In the genomic region with DNA sequence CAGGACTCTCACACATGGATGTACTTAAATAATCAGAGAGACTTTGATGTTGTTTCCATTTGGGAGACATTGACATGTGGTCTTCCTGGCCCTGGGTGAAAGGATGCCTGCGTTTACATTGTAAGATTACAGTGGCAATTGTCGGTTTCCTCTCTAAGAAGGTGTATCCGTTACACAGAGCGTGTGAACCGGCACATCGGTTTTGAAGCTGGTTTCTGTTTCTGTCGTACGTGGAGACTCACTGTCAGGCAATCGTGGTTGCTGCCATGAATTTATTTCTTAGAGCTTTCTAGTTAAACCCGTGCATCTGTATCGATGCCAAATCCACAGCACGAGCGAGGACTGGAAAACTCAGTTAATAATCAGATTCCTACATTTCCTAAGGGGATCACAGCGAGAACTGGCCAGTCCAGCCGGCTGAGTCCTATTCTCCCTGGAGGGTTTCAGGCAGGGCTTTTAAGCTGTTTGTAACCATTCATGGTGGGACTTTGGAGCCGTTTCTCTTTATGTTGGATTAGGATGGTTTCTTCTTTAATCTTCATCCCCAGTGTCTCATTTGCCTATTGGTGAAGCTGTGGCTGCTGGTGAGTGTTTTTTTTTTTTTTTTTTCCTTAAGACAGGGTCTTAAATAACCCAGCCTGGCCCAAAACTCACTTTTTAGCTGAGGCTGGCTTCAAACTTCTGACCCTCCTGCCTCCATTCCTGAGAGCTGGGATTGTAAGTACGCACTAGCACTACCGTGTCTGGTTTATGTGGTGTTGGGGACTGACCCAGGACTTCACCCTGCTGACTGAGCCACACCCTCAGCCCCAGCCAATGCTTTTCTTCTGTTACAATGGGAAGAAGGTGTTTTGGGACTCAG, we compare ENCODE assay signal across 9 mouse cellular contexts. TPM values are rescaled to one million over a fixed set of nuclear protein-coding genes. Genes with fewer than 3 reads are reported as not detected.
DNase-seq lines count a peak whose midpoint lies in the region; ATAC-seq and TF ChIP-seq lines count a peak whose summit lies in the region.
"Had no signal": no experiment of that assay in that cellular context is flagged by ENCODE, and none has a peak within 500 bp of the region (broad histone marks: within the 10 kb centered on the region; RNA-seq: fewer than 3 reads in every experiment).

No protein-coding gene starts in this region.

- 42% methylated on average over 18 of the region's 18 CpGs for WGBS in limb, embryonic 13.5 days
- 75% methylated on average over 18 of the region's 18 CpGs for WGBS in limb, embryonic 10.5 days
- WGBS in lung, embryonic 16.5 days = 35% methylated on average over 18 of the region's 18 CpGs

- ATAC-seq in limb, embryonic 13.5 days (ENCODE audit: low FRiP score, low read depth) = no peak
- ATAC-seq in lung, embryonic 16.5 days (ENCODE audit: low read depth) = peak; percentile 67
- ATAC-seq in erythroblast, adult 5-6 weeks (replicated peaks; ENCODE audit: low FRiP score, poor library complexity, severe bottlenecking) = no peak

- no peak for TF ChIP-seq POLR2A in embryonic fibroblast, embryonic 13.5 days (IDR thresholded peaks at IDR 0.05; ENCODE audit: low read depth, low read length)

- H3K9ac ChIP-seq in limb, embryonic 13.5 days = no peak overlapping the region
- peak overlapping the region; percentile 49; the same call in 1 of the 2 replicates for H3K9ac ChIP-seq in lung, embryonic 16.5 days (ENCODE audit: low read length)
- H3K9ac ChIP-seq: liver, embryonic 14.5 days had no signal

- peaks cover 7% of the 10 kb centered on the region for H3K27me3 ChIP-seq in limb, embryonic 13.5 days
- peaks cover 9% of the 10 kb centered on the region for H3K27me3 ChIP-seq in limb, embryonic 10.5 days (ENCODE audit: low read depth, poor library complexity, severe bottlenecking)
- no peaks in the 10 kb centered on the region for H3K27me3 ChIP-seq in lung, embryonic 16.5 days (ENCODE audit: control insufficient read depth, insufficient read depth, low read depth, low read length)

- H3K4me2 ChIP-seq in limb, embryonic 13.5 days (replicated peaks) = peak overlapping the region; percentile 41
- peak overlapping the region; percentile 47 for H3K4me2 ChIP-seq in lung, embryonic 16.5 days (ENCODE audit: low read depth, low read length)

- no peak for DNase-seq in limb, embryonic 10.5 days (ENCODE audit: low spot score)
- DNase-seq in thymus, postnatal 14 days = peak; percentile 47
- no peak for DNase-seq in frontal cortex, postnatal 14 days (ENCODE audit: low spot score in 2 of 2)
- DNase-seq in left cerebral cortex, adult 9 months (ENCODE audit: low spot score in 2 of 2) = no peak

- H3K9me3 ChIP-seq in limb, embryonic 13.5 days = no peaks in the 10 kb centered on the region
- no peaks in the 10 kb centered on the region for H3K9me3 ChIP-seq in limb, embryonic 10.5 days (replicated peaks)
- H3K9me3 ChIP-seq in lung, embryonic 16.5 days (ENCODE audit: control insufficient read depth, low read length) = no peaks in the 10 kb centered on the region

- no peaks in the 10 kb centered on the region for H3K36me3 ChIP-seq in limb, embryonic 13.5 days
- no peaks in the 10 kb centered on the region for H3K36me3 ChIP-seq in limb, embryonic 10.5 days
- H3K36me3 ChIP-seq in lung, embryonic 16.5 days (ENCODE audit: control insufficient read depth, insufficient read depth, low read length) = no peaks in the 10 kb centered on the region

- peaks cover 10% of the 10 kb centered on the region for H3K4me1 ChIP-seq in limb, embryonic 13.5 days
- H3K4me1 ChIP-seq in limb, embryonic 10.5 days = peaks cover 28% of the 10 kb centered on the region
- peaks cover 2% of the 10 kb centered on the region; the same call in 1 of the 2 replicates for H3K4me1 ChIP-seq in embryonic fibroblast, embryonic 13.5 days (ENCODE audit: control insufficient read depth, insufficient read depth, low read length)
- H3K4me1 ChIP-seq in lung, embryonic 16.5 days (replicated peaks; ENCODE audit: control insufficient read depth, insufficient read depth, low read length) = peaks cover 11% of the 10 kb centered on the region

- H3K27ac ChIP-seq in limb, embryonic 13.5 days = no peak overlapping the region
- H3K27ac ChIP-seq in limb, embryonic 10.5 days = no peak overlapping the region
- no peak overlapping the region for H3K27ac ChIP-seq in embryonic fibroblast, embryonic 13.5 days (ENCODE audit: insufficient read depth, low read length)
- H3K27ac ChIP-seq in lung, embryonic 16.5 days (ENCODE audit: low read length) = peak overlapping the region; percentile 86
- H3K27ac ChIP-seq: liver, embryonic 14.5 days had no signal

- H3K4me3 ChIP-seq in limb, embryonic 13.5 days = peak overlapping the region; percentile 10; the same call in 1 of the 2 replicates
- H3K4me3 ChIP-seq in limb, embryonic 10.5 days = no peak overlapping the region
- H3K4me3 ChIP-seq in embryonic fibroblast, embryonic 13.5 days (ENCODE audit: insufficient read depth, low read length) = peak overlapping the region; percentile 36
- peak overlapping the region; percentile 29 for H3K4me3 ChIP-seq in lung, embryonic 16.5 days (ENCODE audit: low read length)

- no peak for TF ChIP-seq CTCF in embryonic fibroblast, embryonic 13.5 days (IDR thresholded peaks at IDR 0.05; ENCODE audit: borderline replicate concordance, insufficient read depth, low read length)

RNA-seq across cellular contexts. Expression of a gene that starts 26.1 kb away (rescaled TPM):
- 2.0 and 2.3 TPM in 2 replicates for polyA plus RNA-seq in limb, embryonic 13.5 days (2015; fragmentation: Nextera tagmentation; extraction: Ambion mirVana)
- 2.6 and 2.7 TPM in 2 replicates for polyA plus RNA-seq in limb, embryonic 10.5 days (2016; fragmentation: Nextera tagmentation; extraction: Ambion mirVana)
- 19.2 and 28.9 TPM in 2 replicates for polyA plus RNA-seq in embryonic fibroblast, embryonic 13.5 days (2011; ENCODE audit: insufficient read length, low read depth, missing spikeins)
- 4.5 and 4.6 TPM in 2 replicates for polyA plus RNA-seq in lung, embryonic 16.5 days (2015; fragmentation: Nextera tagmentation; extraction: Ambion mirVana)
- total RNA-seq in erythroblast, adult 5-6 weeks (2015; ENCODE audit: low replicate concordance) = 0.84 and 4.2 TPM in 2 replicates
- 3.0 and 3.1 TPM in 2 replicates for total RNA-seq in erythroblast, adult 5-6 weeks (2017; ENCODE audit: low replicate concordance)

RNA-seq across cellular contexts. Expression of a gene that starts 31.2 kb away (rescaled TPM):
- 124 and 131 TPM in 2 replicates for polyA plus RNA-seq in limb, embryonic 13.5 days (2015; fragmentation: Nextera tagmentation; extraction: Ambion mirVana)
- 3.0 and 3.1 TPM in 2 replicates for polyA plus RNA-seq in limb, embryonic 10.5 days (2016; fragmentation: Nextera tagmentation; extraction: Ambion mirVana)
- 1.6 and 2.7 TPM in 2 replicates for polyA plus RNA-seq in embryonic fibroblast, embryonic 13.5 days (2011; ENCODE audit: insufficient read length, low read depth, missing spikeins)
- 90.2 and 115 TPM in 2 replicates for polyA plus RNA-seq in lung, embryonic 16.5 days (2015; fragmentation: Nextera tagmentation; extraction: Ambion mirVana)
- not detected in 2 replicates for total RNA-seq in erythroblast, adult 5-6 weeks (2015; ENCODE audit: low replicate concordance)
- not detected in 2 replicates for total RNA-seq in erythroblast, adult 5-6 weeks (2017; ENCODE audit: low replicate concordance)

RNA-seq across cellular contexts. Expression of a gene that starts 31.3 kb away (rescaled TPM):
- 49.1 and 49.3 TPM in 2 replicates for polyA plus RNA-seq in limb, embryonic 13.5 days (2015; fragmentation: Nextera tagmentation; extraction: Ambion mirVana)
- 49.5 and 60.4 TPM in 2 replicates for polyA plus RNA-seq in limb, embryonic 10.5 days (2016; fragmentation: Nextera tagmentation; extraction: Ambion mirVana)
- 101 and 111 TPM in 2 replicates for polyA plus RNA-seq in embryonic fibroblast, embryonic 13.5 days (2011; ENCODE audit: insufficient read length, low read depth, missing spikeins)
- polyA plus RNA-seq in lung, embryonic 16.5 days (2015; fragmentation: Nextera tagmentation; extraction: Ambion mirVana) = 36.2 and 37.8 TPM in 2 replicates
- 32.6 and 41.5 TPM in 2 replicates for total RNA-seq in erythroblast, adult 5-6 weeks (2015; ENCODE audit: low replicate concordance)
- total RNA-seq in erythroblast, adult 5-6 weeks (2017; ENCODE audit: low replicate concordance) = 23.7 and 28.3 TPM in 2 replicates

Comparison
In these comparisons a context has a peak if more than half of its experiments do, and no peak if none do; other contexts are left out.
1. RNA of a gene that starts 31.2 kb away (polyA plus RNA-seq): 124 to 131 TPM in limb, embryonic 13.5 days and 90.2 to 115 TPM in lung, embryonic 16.5 days; 3.0 to 3.1 TPM in limb, embryonic 10.5 days and 1.6 to 2.7 TPM in embryonic fibroblast, embryonic 13.5 days; every median in the first group is over 10 times any median in the second.